Mouse (Mus musculus): ENCODE results near the gene Erich4.

- TF ChIP-seq POLR2A (IDR thresholded peaks at IDR 0.05; ENCODE audit: insufficient read depth, low read length), result no peak
- TF ChIP-seq CTCF (IDR thresholded peaks at IDR 0.05; ENCODE audit: low read depth, low read length), result no peak
- no peak for TF ChIP-seq EP300 (IDR thresholded peaks at IDR 0.05; ENCODE audit: insufficient read depth, low read depth, low read length)
Observed at GRCm38 (mm10) chr7:25632679-25633078, 17.0 kb upstream of the Erich4 start.
